Mouse (Mus musculus) adrenal gland, postnatal 4 days (tissue): Measurements from ENCODE around the gene Fgd5. TPM values are rescaled to one million over a fixed set of nuclear protein-coding genes. Genes with fewer than 3 reads are reported as not detected.

Experiments used
- DNase-seq, 2 experiments: peaks; one replicate each; pipeline ENCODE4 v3.0.0; 2021 to 2022; ENCODE audit warnings: low spot score in 2 of 2, mixed read lengths in 2 of 2
- total RNA-seq, 2 experiments: library from RNA; stranded (reverse); gene quantifications; 2 replicates each; pipeline ENCODE4 v1.2.3; 2021

Gene Fgd5
- total RNA-seq, 2 experiments from 2014 or later = 23.7 to 25.8 TPM

GRCm38 (mm10) chr6:92004137-92004805, 25.6 kb downstream of the Fgd5 start:
- DNase-seq = no peak

GRCm38 (mm10) chr6:92004806-92005205, 26.1 kb downstream of the Fgd5 start:
- no peak for DNase-seq

GRCm38 (mm10) chr6:92010895-92011294, 32.2 kb downstream of the Fgd5 start:
- DNase-seq = no peak

GRCm38 (mm10) chr6:92012413-92012812, 33.7 kb downstream of the Fgd5 start:
- DNase-seq = no peak

GRCm38 (mm10) chr6:92013035-92013434, 34.4 kb downstream of the Fgd5 start:
- no peak for DNase-seq

GRCm38 (mm10) chr6:92013620-92014019, 34.9 kb downstream of the Fgd5 start:
- no peak for DNase-seq

GRCm38 (mm10) chr6:92014936-92015335, 36.3 kb downstream of the Fgd5 start:
- no peak for DNase-seq

GRCm38 (mm10) chr6:92015848-92016247, 37.2 kb downstream of the Fgd5 start:
- DNase-seq = no peak

- DNase-seq = no peak
Measured at GRCm38 (mm10) chr6:92016738-92017137, 38.1 kb downstream of the Fgd5 start.

- DNase-seq = no peak
Measured at GRCm38 (mm10) chr6:92018421-92018820, 39.7 kb downstream of the Fgd5 start.

- DNase-seq = no peak
Measured at GRCm38 (mm10) chr6:92021061-92021460, 42.4 kb downstream of the Fgd5 start.

GRCm38 (mm10) chr6:92021506-92021905, 42.8 kb downstream of the Fgd5 start:
- DNase-seq = no peak

GRCm38 (mm10) chr6:92025252-92025651, 46.6 kb downstream of the Fgd5 start:
- no peak for DNase-seq

GRCm38 (mm10) chr6:92027379-92027778, 48.7 kb downstream of the Fgd5 start:
- DNase-seq = no peak

GRCm38 (mm10) chr6:92030646-92031045, 52.0 kb downstream of the Fgd5 start:
- DNase-seq = no peak

GRCm38 (mm10) chr6:92034713-92035112, 56.0 kb downstream of the Fgd5 start:
- no peak for DNase-seq

GRCm38 (mm10) chr6:92036372-92036771, 57.7 kb downstream of the Fgd5 start:
- DNase-seq = no peak

- DNase-seq = no peak
Measured at GRCm38 (mm10) chr6:92038158-92038557, 59.5 kb downstream of the Fgd5 start.

- DNase-seq = no peak
Measured at GRCm38 (mm10) chr6:92041271-92041670, 62.6 kb downstream of the Fgd5 start.

GRCm38 (mm10) chr6:92042055-92042454, 63.4 kb downstream of the Fgd5 start:
- DNase-seq = no peak

- no peak for DNase-seq
Measured at GRCm38 (mm10) chr6:92042850-92043249, 64.2 kb downstream of the Fgd5 start.

- DNase-seq = no peak
Measured at GRCm38 (mm10) chr6:92057768-92058167, 79.1 kb downstream of the Fgd5 start.

GRCm38 (mm10) chr6:92061725-92062124, 83.0 kb downstream of the Fgd5 start:
- DNase-seq = no peak
